Mouse (Mus musculus): ENCODE measurements around the gene C8a.

- TF ChIP-seq CTCF (IDR thresholded peaks at IDR 0.05; ENCODE audit: low read depth, low read length) (no peak), GATA1 (IDR thresholded peaks at IDR 0.05; ENCODE audit: borderline replicate concordance, low read length) (no peak), TAL1 (conservative IDR thresholded peaks at IDR 0.05; ENCODE audit: low read depth, low read length) (no peak)
Measured at GRCm38 (mm10) chr4:104905049-104905448, 28.9 kb upstream of the C8a start.
